Mouse (Mus musculus) frontal cortex, postnatal 14 days (tissue): Measurements from ENCODE around the gene Odf3l1.
"Not testable (repeated sequence)": the region's sequence is repeated elsewhere in the genome, so short reads cannot be mapped to it uniquely, and the experiment has no call there.

Experiments used
- DNase-seq, 2 experiments: peaks; one replicate each; pipeline ENCODE4 v3.0.0; 2022; ENCODE audit warnings: low spot score in 2 of 2

Gene Odf3l1

DNA sequence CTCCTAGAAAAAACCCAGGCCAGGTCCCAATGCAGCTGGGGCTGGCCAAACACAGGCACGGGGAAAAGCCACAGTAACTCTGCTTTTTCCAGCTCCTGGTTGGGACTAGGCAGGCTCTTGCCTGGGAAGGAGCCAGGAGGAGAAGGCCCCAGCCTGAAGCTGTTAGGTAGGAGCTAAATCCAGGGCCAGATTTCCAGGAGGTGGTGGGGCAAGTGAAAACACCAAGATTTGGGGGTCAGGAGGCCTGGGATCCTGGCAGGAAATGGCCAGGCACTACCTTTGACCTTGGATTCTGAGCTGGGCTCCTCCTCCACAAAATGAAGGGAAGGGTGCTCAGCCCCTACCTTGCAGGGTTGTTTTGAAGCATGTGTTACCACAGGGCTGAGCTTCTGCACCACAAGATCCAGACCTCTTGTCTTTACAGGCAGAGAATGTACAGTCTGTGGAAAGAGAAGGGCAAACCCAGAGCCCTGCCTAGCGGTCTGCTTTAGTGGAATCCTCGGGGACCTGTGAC, at the start of gene Odf3l1:
TSS of gene Odf3l1 (minus strand) at position 464 of the 514 bp plus-strand sequence.
- no peak for DNase-seq

DNA sequence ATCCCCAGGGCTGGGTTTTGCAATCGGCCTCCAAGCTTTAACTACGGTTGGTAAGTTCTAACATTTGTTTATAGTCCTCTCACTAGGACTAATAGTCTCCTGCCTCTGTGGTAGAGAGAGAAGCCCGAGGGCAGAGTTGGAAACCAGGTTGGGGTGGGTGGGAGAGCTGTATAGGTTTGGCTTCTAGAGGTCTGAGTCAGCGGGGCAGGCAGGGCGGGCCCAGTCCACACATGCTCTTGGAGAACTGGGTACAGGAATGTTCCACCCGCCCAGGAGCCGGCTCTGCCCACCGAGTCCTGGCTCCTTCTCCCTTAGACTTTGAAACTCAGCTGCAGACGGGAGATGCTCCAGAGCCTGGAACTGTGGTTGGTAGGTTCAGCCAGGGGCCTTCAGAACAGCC, 49.5 kb upstream of the Odf3l1 start:
- DNase-seq: no peak

- no peak for DNase-seq
Measured at GRCm38 (mm10) chr9:56911017-56911416, 46.5 kb upstream of the Odf3l1 start.

DNA sequence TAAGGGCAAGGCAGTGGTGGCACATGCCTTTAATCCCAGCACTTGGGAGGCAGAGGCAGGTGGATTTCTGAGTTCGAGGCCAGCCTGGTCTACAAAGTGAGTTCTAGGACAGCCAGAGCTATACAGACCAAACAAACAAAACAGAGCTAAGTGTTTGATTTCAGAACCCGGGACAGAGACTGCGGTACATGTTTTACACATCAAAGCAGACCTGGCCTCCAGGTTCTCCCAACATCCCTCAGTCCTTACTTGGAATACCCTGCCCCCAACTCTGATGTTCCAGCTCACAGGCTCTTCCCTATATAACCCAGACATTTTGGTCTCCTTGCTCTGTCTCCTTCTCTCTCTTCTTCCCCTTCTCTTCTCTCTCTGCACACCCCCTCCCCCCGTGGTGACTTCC, 45.5 kb upstream of the Odf3l1 start:
- DNase-seq: not testable (repeated sequence)

DNA sequence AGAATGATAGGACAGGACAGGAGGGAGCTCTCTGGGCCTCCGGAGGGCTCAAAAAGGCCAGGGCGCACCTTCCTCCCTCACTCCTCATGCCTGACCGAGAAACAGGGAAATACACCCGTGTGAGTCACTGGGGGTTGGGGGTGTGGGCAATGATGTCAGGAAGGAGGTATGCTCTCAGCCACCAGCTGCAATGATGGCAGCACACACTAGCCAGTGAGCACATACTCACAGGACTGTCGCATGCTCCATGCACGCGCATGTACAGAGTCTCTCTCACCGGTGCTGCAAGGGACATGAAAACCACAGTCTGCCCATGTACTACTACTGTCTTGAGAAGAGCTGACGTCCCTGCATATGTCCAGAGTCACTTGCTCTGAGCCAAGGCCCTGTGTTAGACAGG, 43.1 kb upstream of the Odf3l1 start:
- no peak for DNase-seq

DNA sequence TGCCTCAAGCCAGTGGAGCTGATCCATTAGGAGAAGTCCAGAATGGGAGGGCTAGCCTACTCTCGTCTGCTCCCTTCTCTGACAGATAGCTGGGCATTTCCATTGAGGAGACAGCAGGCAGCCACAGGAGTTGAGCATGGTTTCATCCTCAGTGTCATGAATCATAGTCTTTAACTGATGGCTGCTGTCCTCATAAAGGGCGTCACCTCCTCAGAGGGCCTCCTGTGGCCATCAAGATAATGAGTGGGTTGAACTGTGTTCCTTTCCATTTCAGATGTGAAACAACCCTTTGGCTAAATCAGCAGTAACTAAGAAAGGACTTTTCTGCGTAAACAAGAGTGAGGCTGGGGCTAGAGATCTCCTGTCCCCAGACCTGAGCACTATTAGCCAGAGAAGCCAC, 39.2 kb upstream of the Odf3l1 start:
- no peak for DNase-seq

DNA sequence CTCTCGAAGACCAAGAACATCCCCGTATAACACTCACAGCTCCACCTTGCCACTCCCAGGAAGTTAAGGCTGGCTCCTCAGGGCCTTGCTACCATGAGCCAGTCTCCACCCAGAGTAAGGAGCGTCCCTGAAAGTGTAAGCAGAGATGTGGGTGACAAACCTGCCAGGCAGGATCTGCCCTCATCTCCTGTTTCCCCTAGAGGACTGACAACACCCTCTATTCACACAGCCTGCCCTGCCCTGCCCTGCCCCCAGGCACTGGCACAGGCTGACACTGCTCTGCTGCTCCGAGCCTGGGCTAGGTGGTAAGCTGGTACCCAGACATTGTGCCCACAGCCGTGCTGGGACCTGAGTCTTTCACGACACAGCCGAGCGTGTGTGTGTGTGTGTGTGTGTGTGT, 36.7 kb upstream of the Odf3l1 start:
- DNase-seq: no peak

GRCm38 (mm10) chr9:56900571-56900970, 36.1 kb upstream of the Odf3l1 start:
- no peak for DNase-seq

DNA sequence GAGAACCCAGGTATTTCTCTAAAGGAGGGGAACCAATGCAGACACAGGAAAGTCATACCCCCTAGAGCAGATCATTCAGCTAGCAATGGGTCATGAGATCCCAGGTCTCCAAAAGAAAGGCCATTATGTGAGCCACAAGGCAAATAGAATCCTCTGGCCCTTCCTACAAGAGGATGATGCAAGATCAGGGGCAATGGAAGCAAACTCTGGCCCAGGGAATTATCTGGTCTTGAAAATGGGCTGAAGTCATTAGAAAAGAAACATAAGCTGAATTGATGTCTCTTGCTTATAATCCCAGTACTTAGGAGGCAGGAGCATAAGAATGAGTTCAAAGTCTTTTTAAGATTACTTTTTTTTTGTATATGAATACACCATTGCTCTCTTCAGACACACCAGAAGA, 35.6 kb upstream of the Odf3l1 start:
- no peak for DNase-seq

DNA sequence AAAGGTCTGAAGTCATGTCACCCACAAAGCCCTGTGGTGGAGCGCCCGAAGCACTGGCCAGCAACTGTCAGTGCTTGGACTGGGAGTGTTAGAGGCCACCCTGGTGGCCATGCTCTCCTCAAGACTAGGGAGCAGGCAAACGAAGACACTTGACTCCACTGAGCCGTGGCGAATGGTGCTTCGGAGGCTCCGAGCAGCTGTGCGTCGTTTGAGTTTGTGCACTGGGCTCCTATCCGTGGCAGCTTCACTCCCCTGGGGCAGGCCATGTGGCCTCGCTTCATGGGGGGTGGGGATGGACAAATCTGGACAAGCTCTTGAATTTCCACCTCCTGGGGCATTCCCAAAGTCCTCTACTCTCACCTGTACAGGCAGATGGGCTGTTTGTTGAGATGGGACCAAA, 34.9 kb upstream of the Odf3l1 start:
- DNase-seq: no peak

DNA sequence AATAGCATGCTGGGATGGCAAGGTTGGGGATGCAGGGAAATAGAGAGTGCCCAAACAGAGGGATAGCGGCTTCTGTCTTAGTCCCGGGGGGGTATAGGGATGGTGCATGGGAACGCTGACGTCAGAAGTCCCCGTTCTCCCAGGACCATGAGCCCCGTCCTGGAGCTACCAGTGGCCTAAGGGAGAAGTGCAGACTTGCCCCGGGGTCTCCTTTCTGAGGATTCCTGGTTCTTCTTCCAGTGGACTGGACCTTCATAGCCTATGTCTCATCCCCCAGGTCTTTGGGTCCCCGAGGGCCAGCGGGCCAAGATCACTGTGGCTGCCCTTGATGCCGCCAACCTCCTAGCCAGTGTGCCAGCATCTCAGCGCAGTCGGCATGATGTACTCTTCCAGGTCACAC, 32.3 kb upstream of the Odf3l1 start:
- DNase-seq: no peak

GRCm38 (mm10) chr9:56894006-56894405, 29.5 kb upstream of the Odf3l1 start:
- no peak for DNase-seq

GRCm38 (mm10) chr9:56893313-56893712, 28.8 kb upstream of the Odf3l1 start:
- no peak for DNase-seq

DNA sequence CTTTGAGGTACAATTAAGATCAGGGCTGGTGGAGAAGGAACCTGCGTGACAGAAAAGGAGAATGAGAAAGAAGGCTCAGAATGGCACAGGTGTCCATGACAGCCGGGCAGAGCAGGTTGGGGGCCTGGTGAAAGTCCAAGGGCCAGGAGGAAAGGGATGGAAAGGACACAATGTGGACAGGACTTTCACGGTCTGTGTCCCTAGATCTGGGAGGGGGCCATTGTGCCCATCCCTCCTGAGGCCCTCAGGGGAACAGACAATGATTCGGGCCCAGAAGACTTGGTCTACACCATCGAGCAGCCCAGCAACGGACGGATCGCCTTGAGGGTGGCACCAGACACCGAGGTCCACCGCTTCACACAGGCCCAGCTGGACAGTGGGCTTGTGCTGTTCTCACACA, 27.6 kb upstream of the Odf3l1 start:
- no peak for DNase-seq

DNA sequence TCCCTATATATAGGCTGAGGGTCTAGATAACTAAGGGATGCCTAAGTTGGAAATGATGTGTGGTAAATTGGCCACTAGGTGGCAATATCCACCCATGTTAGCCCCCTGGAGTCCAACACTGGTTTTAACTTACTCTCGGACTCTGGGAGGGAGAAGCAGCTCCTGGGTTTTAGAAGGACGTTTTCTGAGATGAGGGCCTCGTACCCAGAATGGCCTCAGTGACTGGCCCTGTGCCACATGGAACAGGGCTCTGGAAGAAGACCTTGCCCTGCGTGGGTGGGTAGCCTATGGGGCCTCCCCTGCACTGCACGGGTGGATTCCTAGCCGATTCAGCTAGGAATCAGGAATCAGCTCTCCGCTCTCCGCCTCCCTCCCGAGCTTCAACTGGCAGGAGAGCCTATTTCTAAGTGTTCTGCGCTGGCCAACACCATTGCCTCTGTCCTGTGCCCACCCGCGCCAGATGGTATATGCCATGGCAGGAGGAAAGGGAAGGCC, 27.1 kb upstream of the Odf3l1 start:
- peak; percentile 54 to 61 for DNase-seq

DNA sequence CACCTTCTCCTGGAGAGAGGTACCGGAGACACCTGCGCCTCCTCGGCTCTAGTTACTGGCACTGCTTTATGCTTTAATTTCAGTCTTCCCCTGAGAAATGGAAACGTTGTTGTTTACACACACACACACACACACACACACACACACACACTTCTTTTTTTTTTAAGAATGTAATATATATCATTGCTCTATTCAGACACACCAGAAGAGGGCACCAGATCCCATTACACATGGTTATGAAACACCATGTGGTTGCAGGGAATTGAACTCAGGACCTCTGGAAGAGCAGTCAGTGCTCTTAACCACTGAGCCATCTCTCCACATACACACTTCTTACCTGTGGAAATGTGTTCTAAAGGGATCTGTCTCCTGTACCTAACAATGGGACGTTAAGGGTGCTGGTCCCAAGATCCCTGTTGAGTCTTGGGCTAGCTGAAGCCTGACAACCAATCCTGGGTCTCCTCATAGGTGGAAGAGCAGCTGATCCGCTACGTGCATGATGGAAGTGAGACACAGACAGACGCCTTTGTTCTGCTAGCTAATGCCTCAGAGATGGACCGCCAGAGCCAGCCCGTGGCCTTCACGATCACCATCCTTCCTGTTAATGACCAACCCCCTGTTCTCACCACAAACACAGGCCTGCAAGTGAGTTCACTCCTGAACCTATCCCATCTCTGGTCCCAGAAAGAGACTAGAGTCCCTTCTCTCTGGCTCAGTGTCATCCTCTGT, 26.2 kb upstream of the Odf3l1 start:
- no peak for DNase-seq

DNA sequence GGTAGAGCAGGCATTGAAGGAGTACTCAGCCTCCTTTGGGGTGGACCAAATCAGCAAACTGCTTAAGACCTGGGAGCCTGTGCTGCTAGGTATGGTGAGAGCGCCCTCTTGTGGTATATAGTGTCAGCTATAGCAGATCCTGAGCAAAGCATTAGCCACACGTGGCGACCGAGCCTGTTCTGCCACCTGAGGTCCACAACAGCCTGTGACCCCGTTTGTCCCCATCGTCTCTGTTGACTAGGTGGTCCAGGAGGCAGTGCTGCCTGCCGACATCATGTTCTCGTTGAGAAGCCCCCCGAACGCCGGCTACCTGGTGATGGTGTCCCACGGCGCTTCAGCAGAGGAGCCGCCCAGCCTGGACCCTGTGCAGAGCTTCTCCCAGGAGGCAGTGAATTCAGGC, 25.3 kb upstream of the Odf3l1 start:
- DNase-seq: peak; percentile 56 to 64

- no peak for DNase-seq
Measured at GRCm38 (mm10) chr9:56887581-56887980, 23.1 kb upstream of the Odf3l1 start.

GRCm38 (mm10) chr9:56886601-56887000, 22.1 kb upstream of the Odf3l1 start:
- no peak for DNase-seq

DNA sequence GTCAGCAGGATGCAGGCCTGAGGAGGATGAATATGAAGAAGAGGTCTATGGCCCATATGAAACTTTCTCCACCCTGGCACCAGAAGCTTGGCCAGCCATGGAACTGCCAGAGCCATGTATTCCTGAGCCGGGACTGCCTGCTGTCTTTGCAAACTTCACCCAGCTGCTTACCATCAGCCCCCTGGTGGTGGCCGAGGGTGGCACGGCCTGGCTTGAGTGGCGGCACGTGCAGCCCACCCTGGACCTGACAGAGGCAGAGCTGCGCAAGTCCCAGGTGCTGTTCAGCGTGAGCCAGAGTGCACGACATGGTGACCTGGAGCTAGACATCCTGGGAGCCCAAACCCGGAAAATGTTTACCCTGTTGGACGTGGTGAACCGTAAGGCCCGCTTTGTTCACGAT, 21.6 kb upstream of the Odf3l1 start:
- DNase-seq: no peak

- no peak for DNase-seq
Measured at GRCm38 (mm10) chr9:56884328-56884727, 19.8 kb upstream of the Odf3l1 start.

- DNase-seq: no peak
Measured at GRCm38 (mm10) chr9:56883470-56883869, 19.0 kb upstream of the Odf3l1 start.

- no peak for DNase-seq
Measured at GRCm38 (mm10) chr9:56882818-56883217, 18.3 kb upstream of the Odf3l1 start.

DNA sequence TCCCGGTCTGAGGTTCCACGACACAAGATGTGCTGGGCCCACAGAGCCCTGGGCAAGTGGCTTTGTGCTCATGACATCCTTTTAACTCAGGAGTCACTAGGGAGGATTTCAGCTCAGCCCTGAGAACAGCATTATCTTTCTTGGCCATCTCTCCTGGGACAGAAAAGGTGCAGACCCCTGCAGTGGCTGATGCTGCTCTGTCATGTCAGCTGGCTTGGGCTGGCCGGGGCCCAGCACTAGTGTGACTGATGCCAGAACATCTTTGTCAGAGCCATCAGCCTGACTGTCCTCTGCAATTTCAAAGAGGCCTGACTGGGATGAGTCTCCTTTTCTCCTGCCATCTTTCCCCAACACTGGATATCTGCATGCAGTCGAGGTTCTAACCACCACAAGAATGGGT, 17.8 kb upstream of the Odf3l1 start:
- no peak for DNase-seq
